27 mouse cellular contexts compared by ENCODE assay signal in genomic region chr10:41153229-41153750, GRCm38 (mm10).
A peak's percentile ranks its signal among the peaks of the same experiment; 100 is the strongest.
DNase-seq lines count a peak whose midpoint lies in the region; ATAC-seq and TF ChIP-seq lines count a peak whose summit lies in the region.
"Had no signal": no experiment of that assay in that cellular context is flagged by ENCODE, and none has a peak within 500 bp of the region (broad histone marks: within the 10 kb centered on the region; RNA-seq: fewer than 3 reads in every experiment).

No protein-coding gene starts in this region.

- peak; percentile 12 for DNase-seq in limb, embryonic 11.5 days (ENCODE audit: low spot score)
- no peak for DNase-seq in limb, embryonic 10.5 days (ENCODE audit: low spot score)
- DNase-seq in c-Kit-negative CD71-positive TER-119-positive erythroid progenitor cells, embryonic 14.5 days (ENCODE audit: low read depth, low spot score): peak; percentile 21
- DNase-seq in c-Kit-positive CD71-positive TER-119-negative erythroid progenitor cells, embryonic 14.5 days (ENCODE audit: low read depth): peak; percentile 41
- peak; percentile 26 for DNase-seq in liver, embryonic 13.5 days
- DNase-seq in gastrocnemius, adult 2 months: no peak
- no peak for DNase-seq in kidney, postnatal 4 days
- DNase-seq: adrenal gland, postnatal 10 days; adrenal gland, postnatal 36 days; cerebellum, adult 18-20 months; cerebellum, adult 9-10 months; cerebellum, postnatal 14 days; forebrain, postnatal 0 days; gastrocnemius, postnatal 25 days; heart, adult 2 months; heart, postnatal 10 days; heart, postnatal 4 days had no signal

- WGBS in limb, embryonic 11.5 days: 91% methylated on average over 5 of the region's 5 CpGs
- 90% methylated on average over 5 of the region's 5 CpGs for WGBS in limb, embryonic 10.5 days
- 61% methylated on average over 5 of the region's 5 CpGs for WGBS in liver, embryonic 13.5 days (ENCODE audit: insufficient replicate concordance)

- no peak overlapping the region for H3K27ac ChIP-seq in limb, embryonic 11.5 days (replicated peaks; ENCODE audit: low read depth, low read length)
- H3K27ac ChIP-seq in limb, embryonic 10.5 days: no peak overlapping the region
- H3K27ac ChIP-seq in liver, embryonic 13.5 days: 0 out of 2 replicates have a peak overlapping the region, but pooled peaks have one; percentile 40
- no peak overlapping the region for H3K27ac ChIP-seq in gastrocnemius, adult 2 months
- H3K27ac ChIP-seq: forebrain, embryonic 10.5 days; forebrain, embryonic 13.5 days; heart, adult 2 months; heart, embryonic 15.5 days; hindbrain, embryonic 14.5 days; hindbrain, postnatal 0 days had no signal

- H3K4me2 ChIP-seq in limb, embryonic 11.5 days (ENCODE audit: low read depth, severe bottlenecking): no peak overlapping the region
- no peak overlapping the region for H3K4me2 ChIP-seq in liver, embryonic 13.5 days
- H3K4me2 ChIP-seq: forebrain, embryonic 13.5 days; heart, embryonic 12.5 days; heart, embryonic 15.5 days; hindbrain, embryonic 14.5 days had no signal

- H3K4me3 ChIP-seq in limb, embryonic 11.5 days (ENCODE audit: low read depth, low read length): no peak overlapping the region
- no peak overlapping the region for H3K4me3 ChIP-seq in limb, embryonic 10.5 days
- H3K4me3 ChIP-seq in liver, embryonic 13.5 days (replicated peaks): no peak overlapping the region
- no peak overlapping the region for H3K4me3 ChIP-seq in gastrocnemius, adult 2 months
- H3K4me3 ChIP-seq: forebrain, embryonic 10.5 days; forebrain, embryonic 13.5 days; heart, adult 2 months; heart, embryonic 12.5 days; heart, embryonic 15.5 days had no signal

- no peaks in the 10 kb centered on the region for H3K36me3 ChIP-seq in limb, embryonic 11.5 days (ENCODE audit: control insufficient read depth, insufficient read depth, low read length)
- H3K36me3 ChIP-seq in limb, embryonic 10.5 days: no peaks in the 10 kb centered on the region
- no peaks in the 10 kb centered on the region for H3K36me3 ChIP-seq in liver, embryonic 13.5 days
- H3K36me3 ChIP-seq: forebrain, embryonic 10.5 days; heart, embryonic 12.5 days; heart, embryonic 15.5 days had no signal

- H3K9me3 ChIP-seq in limb, embryonic 11.5 days (ENCODE audit: control insufficient read depth, low read length): no peaks in the 10 kb centered on the region
- no peaks in the 10 kb centered on the region for H3K9me3 ChIP-seq in limb, embryonic 10.5 days (replicated peaks)
- no peaks in the 10 kb centered on the region for H3K9me3 ChIP-seq in liver, embryonic 13.5 days (replicated peaks)
- H3K9me3 ChIP-seq: forebrain, embryonic 10.5 days; forebrain, embryonic 13.5 days; heart, embryonic 12.5 days; heart, embryonic 15.5 days had no signal

- ATAC-seq in limb, embryonic 11.5 days (ENCODE audit: insufficient number of reproducible peaks, low FRiP score, low TSS enrichment, low read depth): no peak
- no peak for ATAC-seq in liver, embryonic 13.5 days (ENCODE audit: low read depth)
- ATAC-seq: activated CD4-positive, CD25-positive, alpha-beta regulatory T cell, adult 4 months; CD4-positive, CD25-positive, alpha-beta regulatory T cell, adult 4 months; forebrain, embryonic 13.5 days; forebrain, postnatal 0 days; hindbrain, postnatal 0 days; inflammation-experienced regulatory T-cells, adult 6 months; intestine, embryonic 16.5 days had no signal

- H3K9ac ChIP-seq in limb, embryonic 11.5 days (ENCODE audit: low read length): no peak overlapping the region
- 0 out of 2 replicates have a peak overlapping the region, but pooled peaks have one; percentile 31 for H3K9ac ChIP-seq in liver, embryonic 13.5 days
- H3K9ac ChIP-seq: forebrain, embryonic 13.5 days; forebrain, postnatal 0 days; heart, embryonic 12.5 days; heart, embryonic 15.5 days; hindbrain, embryonic 14.5 days had no signal

- H3K27me3 ChIP-seq in limb, embryonic 11.5 days (ENCODE audit: control insufficient read depth, insufficient read depth, low read length): no peaks in the 10 kb centered on the region
- no peaks in the 10 kb centered on the region for H3K27me3 ChIP-seq in limb, embryonic 10.5 days (ENCODE audit: low read depth, poor library complexity, severe bottlenecking)
- H3K27me3 ChIP-seq in liver, embryonic 13.5 days: 0 out of 2 replicates have a peak, but pooled peaks cover 3% of the 10 kb centered on the region
- H3K27me3 ChIP-seq: forebrain, embryonic 13.5 days; heart, embryonic 12.5 days; heart, embryonic 15.5 days had no signal

- intact Hi-C loops in gastrocnemius, adult 2 months (cut with DNase I): no loop called here

- TF ChIP-seq CTCF in gastrocnemius, adult 2 months (IDR thresholded peaks at IDR 0.05): no peak

- H3K4me1 ChIP-seq in limb, embryonic 11.5 days (ENCODE audit: control insufficient read depth, insufficient read depth, low read length): no peaks in the 10 kb centered on the region
- no peaks in the 10 kb centered on the region for H3K4me1 ChIP-seq in limb, embryonic 10.5 days
- H3K4me1 ChIP-seq in liver, embryonic 13.5 days (replicated peaks): peaks cover 69% of the 10 kb centered on the region
- H3K4me1 ChIP-seq: forebrain, embryonic 10.5 days; forebrain, embryonic 13.5 days; heart, embryonic 12.5 days had no signal

Comparison
In these comparisons a context has a peak if more than half of its experiments do, and no peak if none do; other contexts are left out.
1. DNase-seq: peak in limb, embryonic 11.5 days (single experiment), c-Kit-negative CD71-positive TER-119-positive erythroid progenitor cells, embryonic 14.5 days (single experiment), c-Kit-positive CD71-positive TER-119-negative erythroid progenitor cells, embryonic 14.5 days (single experiment) and liver, embryonic 13.5 days (single experiment); none in limb, embryonic 10.5 days (single experiment), gastrocnemius, adult 2 months (single experiment) and kidney, postnatal 4 days (0 of 2).